Mouse (Mus musculus) hindbrain, embryonic 15.5 days (tissue): ENCODE results near the gene Dnajc28. TPM values are rescaled to one million over a fixed set of nuclear protein-coding genes. Genes with fewer than 3 reads are reported as not detected.
A peak's percentile ranks its signal among the peaks of the same experiment; 100 is the strongest.
"Not testable (repeated sequence)": the region's sequence is repeated elsewhere in the genome, so short reads cannot be mapped to it uniquely, and the experiment has no call there.

ENCODE experiments used
- ATAC-seq: fragments of 200-750 bp; cut with Nextera tagmentation; 2 replicates; pipeline ENCODE4 v1.8.0; 2017; ENCODE audit warnings: low read depth, moderate number of reproducible peaks, moderate TSS enrichment; ENCODE audit not compliant: low FRiP score
- H3K27ac ChIP-seq: fragments of 300-500 bp; sonication (generic); replicated peaks from 2 replicates; pipeline ENCODE4 v1.5.1; 2015; ENCODE audit warnings: mild to moderate bottlenecking, inconsistent platforms
- H3K27me3 ChIP-seq: fragments of 300-500 bp; sonication (generic); 2 replicates; pipeline ENCODE4 v1.6.1; 2015; ENCODE audit warnings: control low read depth, inconsistent platforms
- H3K36me3 ChIP-seq: fragments of 300-500 bp; sonication (generic); 2 replicates; pipeline ENCODE4 v1.6.1; 2015; ENCODE audit warnings: control low read depth, inconsistent platforms
- H3K4me1 ChIP-seq: fragments of 300-500 bp; sonication (generic); replicated peaks from 2 replicates; pipeline ENCODE4 v1.6.1; 2015; ENCODE audit warnings: control low read depth, inconsistent platforms
- H3K4me2 ChIP-seq: fragments of 300-500 bp; sonication (generic); 2 replicates; pipeline ENCODE4 v1.6.1; 2015; ENCODE audit warnings: moderate library complexity, mild to moderate bottlenecking, inconsistent platforms
- H3K4me3 ChIP-seq: fragments of 300-500 bp; sonication (generic); 2 replicates; pipeline ENCODE4 v1.5.1; 2015; ENCODE audit warnings: mild to moderate bottlenecking, inconsistent platforms
- H3K9ac ChIP-seq: fragments of 300-500 bp; sonication (generic); 2 replicates; pipeline ENCODE4 v1.6.1; 2015; ENCODE audit warnings: inconsistent platforms
- H3K9me3 ChIP-seq: fragments of 300-500 bp; sonication (generic); 2 replicates; pipeline ENCODE4 v1.6.1; 2016; ENCODE audit warnings: control low read depth, inconsistent platforms
- WGBS: fragments of 180-500 bp; shearing (Covaris S2); methylation state at CpG from one replicate; pipeline ENCODE4 v1.1.7; 2015; 5-methylcytosine and 5-hydroxymethylcytosine counted together
- polyA plus RNA-seq: library from polyadenylated mRNA; unstranded; fragments of >200 nt; fragmentation: Nextera tagmentation; extraction: Ambion mirVana; gene quantifications from 2 replicates; pipeline ENCODE4 v1.2.1, GENCODE M21; 2015

Dnajc28 gene
- polyA plus RNA-seq, 1 experiment from 2014 or later: 5.6 TPM

DNA sequence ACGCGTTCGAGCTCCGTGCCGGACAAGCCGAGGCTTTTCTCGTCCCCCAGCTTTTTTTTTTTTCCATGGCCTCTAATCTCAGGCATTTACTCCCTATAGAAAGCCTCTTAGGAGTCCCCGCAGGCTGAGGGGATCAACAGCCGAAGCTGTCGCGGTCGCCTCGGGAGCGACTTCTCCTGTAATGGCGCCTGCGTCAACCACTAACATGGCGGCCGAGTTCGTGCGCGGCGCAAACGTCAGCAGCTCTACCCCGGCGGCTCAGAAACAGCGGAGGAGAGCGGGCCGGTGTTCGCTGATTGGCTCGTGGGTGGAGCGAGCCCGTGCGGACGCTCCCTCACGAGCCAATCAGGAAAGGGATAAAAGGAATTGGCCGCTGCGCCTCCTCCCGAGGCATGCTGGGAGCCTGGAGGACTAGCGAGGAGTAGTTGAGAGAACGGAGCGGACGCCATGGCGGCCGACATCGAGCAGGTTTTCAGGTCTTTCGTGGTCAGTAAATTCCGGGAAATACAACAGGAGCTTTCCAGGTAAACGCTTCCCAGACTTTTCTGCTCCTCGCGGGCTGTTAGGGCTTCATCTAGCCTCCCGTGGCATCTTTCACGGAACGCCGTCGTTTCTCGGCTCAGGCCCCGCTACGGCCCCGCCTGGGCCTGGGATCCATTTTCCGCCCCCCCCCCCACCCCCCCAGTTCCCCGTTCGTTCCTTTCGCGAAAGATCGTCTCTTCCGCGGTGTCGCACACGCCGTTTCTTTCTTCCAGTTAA lies 28.8 kb upstream of the Dnajc28 start, which contains the start of gene Son:
Gene Son (plus strand): TSS at position 46 of the 759 bp plus-strand sequence.
- H3K4me1 ChIP-seq: peaks cover 29% of the 10 kb centered on the region
- H3K36me3 ChIP-seq: peaks cover 8% of the 10 kb centered on the region
- under 1% methylated on average over 70 of the region's 70 CpGs for WGBS
- peak within 1 kb of the TSS; percentile 79 for H3K4me2 ChIP-seq
- H3K27me3 ChIP-seq: no peaks in the 10 kb centered on the region
- ATAC-seq: peak; percentile 97
- peak within 1 kb of the TSS; percentile 77 for H3K9ac ChIP-seq
- no peaks in the 10 kb centered on the region for H3K9me3 ChIP-seq
- peak within 1 kb of the TSS; percentile 93 for H3K4me3 ChIP-seq
- peak within 1 kb of the TSS; percentile 98 for H3K27ac ChIP-seq

DNA sequence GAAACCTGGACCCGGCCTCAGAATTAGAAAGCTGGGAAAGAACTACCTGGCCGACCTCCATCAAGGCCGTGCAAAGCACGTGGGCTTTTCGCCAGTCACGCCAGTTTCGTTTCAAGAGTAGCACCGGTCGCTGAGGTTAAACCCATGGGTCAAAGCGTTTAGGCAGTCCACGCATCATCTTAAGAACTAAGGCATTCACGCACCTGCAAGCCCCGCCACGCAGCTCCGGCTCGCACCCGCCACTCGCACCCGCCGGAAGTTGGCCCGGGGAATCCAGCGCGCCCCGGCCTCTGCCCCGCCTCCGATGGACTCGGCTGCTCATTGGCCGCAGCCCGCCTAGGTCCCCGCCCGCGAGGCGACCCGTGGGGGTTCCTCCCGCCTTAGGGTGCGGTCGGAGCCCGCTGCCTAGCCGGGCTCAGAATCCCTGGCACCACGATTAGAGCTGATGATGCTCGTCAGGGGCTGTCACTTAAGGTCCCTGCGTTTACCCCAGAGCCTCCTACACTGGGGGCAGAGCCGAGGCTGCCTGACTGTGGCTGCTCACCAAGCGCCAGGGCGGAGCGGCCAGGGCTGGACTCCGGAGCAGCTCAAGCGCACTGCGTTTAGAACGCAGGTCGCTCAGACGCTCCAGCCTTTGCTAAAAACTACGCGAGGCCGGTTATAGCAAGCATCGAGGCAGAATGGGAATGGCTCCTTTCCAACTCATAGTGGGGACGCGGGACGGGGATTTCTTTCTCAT lies 28.0 kb upstream of the Dnajc28 start, which contains the start of gene Gart:
Gene Gart (minus strand): TSS at position 272 of the 739 bp plus-strand sequence.
- under 1% methylated on average over 59 of the region's 59 CpGs for WGBS
- Histone ChIP-seq H3K4me3 (peak within 1 kb of the TSS; percentile 93), H3K36me3 (peaks cover 8% of the 10 kb centered on the region), H3K9ac (peak within 1 kb of the TSS; percentile 77), H3K4me1 (peaks cover 25% of the 10 kb centered on the region), H3K27ac (peak within 1 kb of the TSS; percentile 98), H3K4me2 (peak within 1 kb of the TSS; percentile 79), H3K9me3 (no peaks in the 10 kb centered on the region), H3K27me3 (no peaks in the 10 kb centered on the region)
- ATAC-seq: peak; percentile 90

DNA sequence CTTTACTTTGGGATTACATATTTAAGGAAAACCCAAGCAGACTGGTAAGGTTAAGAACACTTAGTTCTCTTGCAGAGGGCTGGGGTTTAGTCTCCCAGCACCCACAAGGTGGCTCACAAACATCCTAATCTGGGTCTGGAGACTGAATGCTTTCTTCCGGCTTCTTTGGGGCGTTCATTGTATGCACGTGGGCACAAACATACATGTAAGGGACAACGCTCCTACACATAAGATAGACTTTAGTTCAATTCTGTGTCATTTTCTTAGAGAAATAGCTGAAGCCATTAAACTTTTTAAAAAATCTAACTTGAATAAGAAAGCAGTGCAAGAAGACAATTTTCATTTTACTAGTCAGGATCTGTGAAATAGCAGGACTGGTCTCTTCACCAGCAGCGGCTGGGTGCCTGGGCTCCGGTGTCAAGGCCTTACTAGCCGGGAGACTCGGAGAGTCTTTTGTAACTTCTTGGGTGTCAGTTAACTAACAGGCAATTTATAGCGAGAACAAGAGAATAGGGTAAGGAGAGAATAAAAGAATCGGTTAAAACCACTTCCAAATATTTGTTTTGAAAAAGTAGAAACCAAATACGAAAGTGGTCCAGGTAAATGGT lies 27.3 kb upstream of the Dnajc28 start:
- ATAC-seq: no peak
- H3K36me3 ChIP-seq: peaks cover 15% of the 10 kb centered on the region
- under 1% methylated on average over 11 of the region's 11 CpGs for WGBS
- H3K4me1 ChIP-seq: peaks cover 25% of the 10 kb centered on the region
- peak overlapping the region; percentile 98 for H3K27ac ChIP-seq
- peak overlapping the region; percentile 77 for H3K9ac ChIP-seq
- peak overlapping the region; percentile 93 for H3K4me3 ChIP-seq
- no peaks in the 10 kb centered on the region for H3K27me3 ChIP-seq
- H3K9me3 ChIP-seq: no peaks in the 10 kb centered on the region
- H3K4me2 ChIP-seq: peak overlapping the region; percentile 79

DNA sequence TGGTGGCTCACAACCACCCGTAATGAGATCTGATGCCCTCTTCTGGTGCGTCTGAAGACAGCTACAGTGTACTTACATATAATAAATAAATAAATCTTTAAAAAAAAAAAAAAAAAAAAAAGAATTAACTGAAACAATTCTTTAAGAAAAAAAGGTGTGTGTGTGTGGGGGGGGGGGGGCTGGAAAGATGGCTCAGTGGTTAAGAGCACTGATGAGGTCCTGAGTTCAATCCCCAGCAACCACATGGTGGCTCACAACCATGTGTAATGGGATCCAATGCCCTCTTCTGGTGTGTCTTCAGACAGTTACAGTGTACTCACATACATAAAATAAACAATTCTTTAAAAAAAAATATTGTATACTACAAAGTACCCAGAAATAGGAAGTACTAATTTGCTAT lies 26.6 kb upstream of the Dnajc28 start:
- ATAC-seq, H3K9ac ChIP-seq, H3K27me3 ChIP-seq: not testable (repeated sequence)

GRCm38 (mm10) chr16:91644901-91645300 lies 26.1 kb upstream of the Dnajc28 start:
- no peak overlapping the region for H3K4me3 ChIP-seq
- no peaks in the 10 kb centered on the region for H3K9me3 ChIP-seq
- H3K9ac ChIP-seq: no peak overlapping the region
- 84% methylated on average over 2 of the region's 2 CpGs for WGBS
- H3K27ac ChIP-seq: no peak overlapping the region
- H3K4me2 ChIP-seq: no peak overlapping the region
- peaks cover 26% of the 10 kb centered on the region for H3K36me3 ChIP-seq
- H3K27me3 ChIP-seq: no peaks in the 10 kb centered on the region
- no peak for ATAC-seq
- H3K4me1 ChIP-seq: peaks cover 18% of the 10 kb centered on the region

More for the DNA sequence above, 26.6 kb upstream of the Dnajc28 start:
- H3K27ac ChIP-seq, H3K4me2 ChIP-seq, H3K4me3 ChIP-seq, H3K9me3 ChIP-seq: not testable (repeated sequence)
- 75% methylated on average over 1 of the region's 2 CpGs for WGBS
- H3K36me3 ChIP-seq: peaks cover 21% of the 10 kb centered on the region
- H3K4me1 ChIP-seq: peaks cover 22% of the 10 kb centered on the region

GRCm38 (mm10) chr16:91640171-91640570 lies 21.3 kb upstream of the Dnajc28 start:
- Histone ChIP-seq H3K27ac (no peak overlapping the region), H3K27me3 (no peaks in the 10 kb centered on the region), H3K9ac (no peak overlapping the region), H3K4me2 (no peak overlapping the region), H3K4me1 (peaks cover 3% of the 10 kb centered on the region; the same call in 1 of the 2 replicates), H3K9me3 (no peaks in the 10 kb centered on the region), H3K4me3 (no peak overlapping the region), H3K36me3 (peaks cover 62% of the 10 kb centered on the region)
- ATAC-seq: no peak
- 96% methylated on average over 8 of the region's 8 CpGs for WGBS

DNA sequence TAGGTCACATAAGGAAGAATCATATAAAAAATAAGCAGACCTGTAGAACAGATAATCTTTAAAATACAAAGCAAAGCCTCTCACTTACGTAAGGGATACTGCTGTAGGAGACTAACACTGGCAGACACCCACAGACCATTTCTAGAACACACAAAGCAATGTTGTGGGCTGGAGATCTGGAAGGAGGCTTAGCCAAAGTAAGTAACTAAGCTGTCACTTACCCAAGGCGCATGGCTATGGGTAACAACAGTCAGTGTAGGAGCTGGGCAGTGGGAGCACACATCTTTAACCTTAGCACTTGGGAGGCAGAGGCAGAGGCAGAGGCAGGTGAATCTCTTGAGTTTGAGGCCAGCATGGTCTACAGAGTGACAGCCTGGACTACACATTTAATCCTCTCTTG lies 20.8 kb upstream of the Dnajc28 start:
- H3K36me3 ChIP-seq: peaks cover 66% of the 10 kb centered on the region
- H3K27ac ChIP-seq: no peak overlapping the region
- no peaks in the 10 kb centered on the region for H3K27me3 ChIP-seq
- no peak overlapping the region for H3K4me2 ChIP-seq
- WGBS: 94% methylated on average over 2 of the region's 2 CpGs
- H3K4me1 ChIP-seq: no peaks in the 10 kb centered on the region
- no peaks in the 10 kb centered on the region for H3K9me3 ChIP-seq
- no peak for ATAC-seq
- no peak overlapping the region for H3K4me3 ChIP-seq
- no peak overlapping the region for H3K9ac ChIP-seq

DNA sequence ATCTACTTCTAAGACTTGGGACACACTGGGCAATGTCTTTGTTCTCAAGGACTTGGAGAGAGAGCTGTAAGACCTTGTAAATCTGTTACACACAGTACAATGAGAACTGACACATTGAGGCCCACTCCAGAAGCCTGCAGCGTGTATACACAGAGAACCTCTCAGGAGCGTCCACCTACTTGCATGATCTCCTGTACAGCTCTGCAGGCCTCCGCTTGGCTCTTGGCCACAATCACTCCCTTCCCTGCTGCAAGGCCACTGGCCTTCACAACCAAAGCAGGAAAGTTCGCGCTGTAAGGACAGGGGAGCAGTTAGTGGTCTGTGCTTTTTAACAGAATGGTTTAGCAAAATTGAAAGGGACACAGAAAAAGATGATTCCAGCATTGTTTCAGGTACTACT lies 20.3 kb upstream of the Dnajc28 start:
- no peaks in the 10 kb centered on the region for H3K27me3 ChIP-seq
- H3K36me3 ChIP-seq: peaks cover 66% of the 10 kb centered on the region
- no peaks in the 10 kb centered on the region for H3K4me1 ChIP-seq
- H3K4me3 ChIP-seq: no peak overlapping the region
- H3K9ac ChIP-seq: no peak overlapping the region
- WGBS: 94% methylated on average over 5 of the region's 5 CpGs
- no peaks in the 10 kb centered on the region for H3K9me3 ChIP-seq
- no peak overlapping the region for H3K27ac ChIP-seq
- no peak for ATAC-seq
- no peak overlapping the region for H3K4me2 ChIP-seq

GRCm38 (mm10) chr16:91633641-91634040 lies 14.8 kb upstream of the Dnajc28 start:
- H3K4me3 ChIP-seq: no peak overlapping the region
- no peak for ATAC-seq
- H3K27ac ChIP-seq: no peak overlapping the region

DNA sequence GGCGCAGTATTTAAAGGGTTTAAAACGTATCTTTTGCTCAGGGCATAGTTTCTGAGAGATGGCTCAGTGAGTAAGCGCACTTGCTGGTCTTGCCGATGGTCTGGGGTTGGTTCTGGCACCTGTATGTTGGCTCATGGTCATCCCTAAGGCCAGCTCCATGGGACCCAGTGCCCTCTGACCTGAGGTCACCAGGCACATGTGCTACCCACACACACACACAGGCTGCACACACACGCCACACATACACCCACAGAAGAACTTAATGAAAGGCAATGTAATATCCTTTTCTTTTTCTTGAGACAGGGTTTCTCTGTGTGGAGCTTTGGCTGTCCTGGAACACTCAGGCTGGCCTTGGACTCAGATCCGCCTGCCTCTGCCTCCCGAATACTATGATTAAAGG lies 14.1 kb upstream of the Dnajc28 start:
- Histone ChIP-seq H3K4me2 (no peak overlapping the region), H3K27me3 (no peaks in the 10 kb centered on the region), H3K9me3 (no peaks in the 10 kb centered on the region), H3K4me3 (no peak overlapping the region), H3K27ac (no peak overlapping the region), H3K36me3 (peaks cover 65% of the 10 kb centered on the region), H3K9ac (no peak overlapping the region), H3K4me1 (no peaks in the 10 kb centered on the region)
- ATAC-seq: no peak
- 96% methylated on average over 7 of the region's 7 CpGs for WGBS

More at GRCm38 (mm10) chr16:91633641-91634040, 14.8 kb upstream of the Dnajc28 start:
- Histone ChIP-seq H3K9ac (no peak overlapping the region), H3K27me3 (no peaks in the 10 kb centered on the region), H3K9me3 (no peaks in the 10 kb centered on the region), H3K4me1 (no peaks in the 10 kb centered on the region), H3K36me3 (peaks cover 65% of the 10 kb centered on the region), H3K4me2 (no peak overlapping the region)
- 94% methylated on average over 12 of the region's 12 CpGs for WGBS

DNA sequence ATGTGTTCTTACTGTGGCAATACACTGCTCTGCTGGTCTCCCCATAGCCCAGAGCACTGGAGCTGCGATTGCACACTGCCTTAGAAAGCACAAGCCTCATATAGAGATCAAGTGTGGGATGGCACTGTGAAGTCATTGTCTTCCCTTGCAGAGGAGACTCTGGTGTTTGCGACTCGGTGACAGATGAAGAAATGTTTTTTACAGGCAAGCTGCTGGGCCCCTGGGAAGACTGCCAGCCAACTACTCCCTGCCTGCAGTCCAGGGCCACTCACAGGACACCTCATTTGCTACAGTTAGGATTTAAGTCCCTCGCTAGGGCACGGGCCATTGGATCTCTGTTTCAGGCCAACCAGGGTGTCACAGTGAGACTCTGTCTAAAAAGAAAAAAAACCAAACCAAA lies 13.6 kb upstream of the Dnajc28 start:
- Histone ChIP-seq H3K4me3 (no peak overlapping the region), H3K4me2 (no peak overlapping the region), H3K36me3 (peaks cover 67% of the 10 kb centered on the region), H3K27me3 (no peaks in the 10 kb centered on the region), H3K9ac (no peak overlapping the region), H3K9me3 (no peaks in the 10 kb centered on the region), H3K27ac (no peak overlapping the region), H3K4me1 (no peaks in the 10 kb centered on the region)
- WGBS: 74% methylated on average over 5 of the region's 5 CpGs
- no peak for ATAC-seq

DNA sequence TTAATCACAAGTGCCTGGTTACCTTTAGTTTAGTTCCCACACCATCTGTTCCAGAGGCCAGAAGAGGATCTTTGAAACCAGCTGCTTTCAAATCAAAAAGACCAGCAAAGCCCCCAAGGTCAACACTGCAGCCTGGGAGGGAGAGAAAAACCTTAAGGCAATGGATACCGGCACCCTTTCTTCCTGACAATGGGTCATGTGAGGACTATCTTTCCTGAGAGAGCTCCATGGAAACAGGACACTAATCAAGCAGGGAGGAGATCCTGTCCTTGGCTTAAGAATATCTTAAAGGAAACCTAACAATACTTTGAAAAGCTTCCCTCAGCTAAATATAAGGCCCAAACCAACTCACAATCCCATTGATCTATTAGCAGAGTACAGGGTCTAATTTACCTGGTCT lies 11.8 kb upstream of the Dnajc28 start:
- H3K36me3 ChIP-seq: peaks cover 62% of the 10 kb centered on the region
- H3K9me3 ChIP-seq: no peaks in the 10 kb centered on the region
- H3K4me1 ChIP-seq: no peaks in the 10 kb centered on the region
- no peaks in the 10 kb centered on the region for H3K27me3 ChIP-seq
- no peak overlapping the region for H3K4me3 ChIP-seq
- no peak for ATAC-seq
- no peak overlapping the region for H3K9ac ChIP-seq
- H3K4me2 ChIP-seq: no peak overlapping the region
- WGBS: 64% methylated on average over 1 of the region's 1 CpGs
- H3K27ac ChIP-seq: no peak overlapping the region
